Mouse (Mus musculus) embryonic facial prominence, embryonic 10.5 days (tissue): ENCODE data around the gene Armh2. TPM values are rescaled to one million over a fixed set of nuclear protein-coding genes. Genes with fewer than 3 reads are reported as not detected.
A peak's percentile ranks its signal among the peaks of the same experiment; 100 is the strongest.

Source experiments
- DNase-seq: peaks from one replicate; pipeline ENCODE4 v3.0.0-alpha.2; 2017; ENCODE audit warnings: low spot score
- H3K27ac ChIP-seq: fragments of 300-500 bp; sonication (generic); replicated peaks from 2 replicates; pipeline ENCODE4 v1.5.1; 2016; ENCODE audit warnings: mild to moderate bottlenecking
- H3K27me3 ChIP-seq: fragments of 300-500 bp; sonication (generic); replicated peaks from 2 replicates; pipeline ENCODE4 v1.6.1; 2016; ENCODE audit warnings: low read depth, mild to moderate bottlenecking; ENCODE audit not compliant: poor library complexity, severe bottlenecking
- H3K36me3 ChIP-seq: fragments of 300-500 bp; sonication (generic); replicated peaks from 2 replicates; pipeline ENCODE4 v1.6.1; 2016; ENCODE audit warnings: mild to moderate bottlenecking, moderate library complexity
- H3K4me1 ChIP-seq: fragments of 300-500 bp; sonication (generic); 2 replicates; pipeline ENCODE4 v1.6.1; 2016
- H3K4me3 ChIP-seq: fragments of 300-500 bp; sonication (generic); 2 replicates; pipeline ENCODE4 v1.5.1; 2016; ENCODE audit warnings: mild to moderate bottlenecking, moderate library complexity
- H3K9me3 ChIP-seq: fragments of 300-500 bp; sonication (generic); 2 replicates; pipeline ENCODE4 v1.6.1; 2016; ENCODE audit warnings: mild to moderate bottlenecking
- WGBS: fragments of 180-500 bp; shearing (Covaris S2); methylation state at CpG from one replicate; pipeline ENCODE4 v1.1.7; 2016; 5-methylcytosine and 5-hydroxymethylcytosine counted together
- polyA plus RNA-seq: library from polyadenylated mRNA; unstranded; fragments of >200 nt; fragmentation: Nextera tagmentation; extraction: Ambion mirVana; gene quantifications from 2 replicates; pipeline ENCODE4 v1.2.1, GENCODE M21; 2016

Gene Armh2
- 0.17 TPM in 1 of 2 replicates, not detected in the other for polyA plus RNA-seq

- WGBS = 91% methylated on average over 10 of the region's 10 CpGs
- H3K4me3 ChIP-seq = no peak within 1 kb of the TSS
- H3K9me3 ChIP-seq = no peaks in the 10 kb centered on the region
- H3K27me3 ChIP-seq = no peaks in the 10 kb centered on the region
- no peak within 1 kb of the TSS for H3K27ac ChIP-seq
- no peaks in the 10 kb centered on the region for H3K4me1 ChIP-seq
- H3K36me3 ChIP-seq = peaks cover 30% of the 10 kb centered on the region
- no peak for DNase-seq
Observed at GRCm38 (mm10) chr13:24741028-24741427, at the start of gene Armh2. Gene Armh2, plus strand, starts transcription at chr13:24741232.

DNA sequence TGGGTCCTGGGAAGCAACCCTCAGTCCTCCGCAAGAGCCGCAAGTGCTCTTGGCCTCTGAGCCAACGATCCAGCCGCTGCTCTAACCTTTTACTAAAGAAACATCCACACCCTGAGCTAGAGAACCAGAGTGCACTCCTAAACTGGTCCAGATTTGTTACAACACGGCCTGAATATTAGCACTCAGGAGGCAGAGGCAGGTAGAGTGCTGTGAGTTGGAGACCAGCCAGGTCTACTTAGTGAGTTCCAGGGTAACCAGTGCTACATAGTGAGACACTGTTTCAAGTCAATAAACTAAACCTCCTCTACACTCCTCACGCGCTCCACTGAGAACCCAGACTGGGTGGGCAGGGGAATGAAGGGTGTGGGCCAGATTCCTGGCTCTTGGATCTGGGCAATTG is 47.7 kb upstream of the Armh2 start:
- no peaks in the 10 kb centered on the region for H3K4me1 ChIP-seq
- no peaks in the 10 kb centered on the region for H3K36me3 ChIP-seq
- H3K27ac ChIP-seq = no peak overlapping the region
- no peaks in the 10 kb centered on the region for H3K27me3 ChIP-seq
- 93% methylated on average over 7 of the region's 7 CpGs for WGBS
- no peak for DNase-seq
- H3K9me3 ChIP-seq = no peaks in the 10 kb centered on the region
- H3K4me3 ChIP-seq = no peak overlapping the region

DNA sequence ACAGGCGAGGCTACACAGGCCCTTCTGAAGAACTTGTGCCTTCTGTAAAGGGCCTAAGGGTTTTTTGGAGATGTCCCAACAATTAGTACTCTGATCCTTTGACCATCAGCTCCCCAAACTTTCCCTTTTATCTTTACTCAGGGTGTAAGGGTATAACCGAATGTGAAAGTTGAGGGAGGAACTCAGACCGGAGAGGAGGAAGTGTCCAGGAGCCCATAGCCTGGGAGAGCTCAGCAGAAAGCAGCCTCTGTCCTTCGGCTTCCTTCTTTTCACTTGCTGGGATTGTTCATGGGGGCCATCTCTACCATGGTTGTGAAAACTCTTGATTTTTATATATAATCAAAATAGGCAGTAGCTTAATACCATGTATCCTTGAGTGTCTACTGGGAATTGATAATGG is 42.3 kb upstream of the Armh2 start:
- H3K27ac ChIP-seq = no peak overlapping the region
- no peak overlapping the region for H3K4me3 ChIP-seq
- H3K27me3 ChIP-seq = no peaks in the 10 kb centered on the region
- peaks cover 3% of the 10 kb centered on the region; the same call in 1 of the 2 replicates for H3K4me1 ChIP-seq
- DNase-seq = no peak
- no peaks in the 10 kb centered on the region for H3K9me3 ChIP-seq
- 90% methylated on average over 4 of the region's 4 CpGs for WGBS
- H3K36me3 ChIP-seq = no peaks in the 10 kb centered on the region

DNA sequence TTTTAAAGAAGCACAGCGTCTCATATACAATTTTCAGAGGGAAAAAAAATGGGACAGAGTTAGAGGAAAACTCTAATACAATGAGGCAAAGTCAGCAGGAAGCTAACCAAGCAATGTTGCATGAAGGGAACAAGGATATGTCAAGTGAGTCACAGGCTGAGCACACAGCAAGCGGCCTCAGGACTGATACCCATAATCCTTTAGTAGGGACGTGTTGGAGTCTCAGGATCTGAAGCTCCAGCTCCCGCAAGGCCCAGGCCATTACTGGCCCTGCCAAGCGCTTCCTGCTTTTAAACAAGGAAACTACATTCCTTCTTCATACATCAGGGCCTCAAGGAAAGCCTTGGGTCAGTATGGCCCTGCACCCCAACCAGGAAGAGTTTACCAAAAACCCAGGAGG is 38.9 kb upstream of the Armh2 start:
- H3K27me3 ChIP-seq = no peaks in the 10 kb centered on the region
- H3K4me3 ChIP-seq = no peak overlapping the region
- H3K27ac ChIP-seq = no peak overlapping the region
- no peaks in the 10 kb centered on the region for H3K9me3 ChIP-seq
- H3K4me1 ChIP-seq = peaks cover 3% of the 10 kb centered on the region; the same call in 1 of the 2 replicates
- no peaks in the 10 kb centered on the region for H3K36me3 ChIP-seq
- no peak for DNase-seq
- WGBS = 87% methylated on average over 5 of the region's 5 CpGs

DNA sequence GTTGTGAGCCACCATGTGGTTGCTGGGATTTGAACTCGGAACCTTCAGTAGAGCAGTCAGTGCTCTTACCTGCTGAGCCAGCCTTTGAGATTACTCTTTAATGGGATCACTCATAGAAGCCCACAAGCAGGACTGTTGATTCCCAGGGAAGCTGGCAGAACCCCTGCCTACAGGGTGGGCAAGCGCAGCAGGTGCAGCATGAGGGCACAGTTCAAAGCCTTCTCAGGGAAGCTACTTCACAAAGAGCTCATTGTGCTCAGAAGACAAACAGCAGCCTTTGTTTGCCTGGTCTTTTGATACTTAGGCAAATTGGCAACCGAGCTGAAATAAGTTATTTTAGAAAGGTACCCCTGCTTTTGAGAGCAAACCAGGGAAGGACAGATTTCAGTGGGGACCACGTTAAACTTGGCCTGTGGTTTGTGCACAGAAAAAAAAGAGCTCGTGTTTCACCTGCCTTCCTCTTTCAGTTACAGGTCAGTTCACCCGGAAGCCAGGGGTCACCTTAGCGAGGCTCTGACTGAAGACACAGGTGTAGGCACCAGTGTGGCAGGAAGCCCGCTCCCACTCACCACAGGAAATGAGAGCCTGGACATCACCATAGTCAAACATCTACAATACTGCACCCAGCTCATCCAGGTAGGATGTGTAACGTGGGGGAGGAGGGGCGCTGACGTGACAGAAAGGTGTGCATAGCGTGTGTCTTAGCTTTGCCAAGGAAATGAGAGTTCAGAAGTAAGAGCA is 31.2 kb upstream of the Armh2 start:
- Histone ChIP-seq H3K4me1 (peaks cover 11% of the 10 kb centered on the region), H3K36me3 (no peaks in the 10 kb centered on the region), H3K27ac (no peak overlapping the region), H3K4me3 (no peak overlapping the region), H3K9me3 (no peaks in the 10 kb centered on the region), H3K27me3 (peaks cover 7% of the 10 kb centered on the region; the same call in 1 of the 2 replicates)
- no peak for DNase-seq
- 66% methylated on average over 12 of the region's 12 CpGs for WGBS

DNA sequence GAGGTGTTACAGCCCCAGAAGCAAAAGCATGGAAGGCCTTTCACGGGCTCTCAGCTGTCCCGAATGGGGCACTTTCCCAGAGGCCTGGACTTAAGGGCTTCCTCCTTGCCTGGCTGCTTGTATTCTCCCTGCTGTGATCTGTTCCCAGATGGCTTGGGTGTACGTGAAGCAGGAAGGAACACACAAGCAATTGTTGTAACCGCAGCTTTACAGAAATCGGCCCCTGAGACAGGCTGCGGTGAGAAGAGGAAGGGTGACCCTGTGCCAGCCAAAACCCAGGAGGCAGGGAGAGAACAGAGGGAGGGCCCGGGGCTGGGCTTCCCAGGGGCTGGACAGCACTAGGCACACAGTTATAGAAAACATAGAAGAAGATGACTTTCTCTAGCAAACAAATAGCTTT is 30.1 kb upstream of the Armh2 start:
- no peak overlapping the region for H3K4me3 ChIP-seq
- peaks cover 7% of the 10 kb centered on the region; the same call in 1 of the 2 replicates for H3K27me3 ChIP-seq
- no peak for DNase-seq
- H3K4me1 ChIP-seq = peaks cover 13% of the 10 kb centered on the region
- H3K27ac ChIP-seq = 0 out of 2 replicates have a peak overlapping the region, but pooled peaks have one; percentile 30
- WGBS = 55% methylated on average over 7 of the region's 7 CpGs
- no peaks in the 10 kb centered on the region for H3K9me3 ChIP-seq
- H3K36me3 ChIP-seq = no peaks in the 10 kb centered on the region

DNA sequence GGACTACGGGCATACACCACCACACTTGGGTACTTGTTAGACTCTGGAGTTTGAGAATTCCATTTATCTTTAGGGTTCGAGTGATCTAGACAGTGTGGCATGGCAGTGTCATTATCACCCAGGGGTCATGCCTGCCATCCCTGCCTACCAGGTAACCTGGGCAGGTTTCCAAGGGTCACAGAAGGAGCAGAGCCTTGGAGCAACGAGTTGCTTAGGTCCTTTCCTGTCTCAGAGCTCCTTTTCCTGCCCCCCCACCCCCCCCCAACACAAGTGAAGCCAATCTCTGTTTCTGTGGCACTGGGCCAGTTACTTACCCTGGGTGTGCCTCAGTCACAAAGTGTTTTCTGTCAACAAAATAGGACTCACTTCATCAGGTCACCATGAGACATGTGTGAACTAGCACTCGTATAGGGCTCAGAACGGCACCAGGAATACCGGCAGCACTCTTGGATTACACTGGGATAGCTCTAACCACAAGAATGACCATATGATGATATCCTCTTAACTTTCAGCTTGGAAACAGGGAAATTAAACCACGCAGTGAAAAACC is 28.4 kb upstream of the Armh2 start:
- no peak for DNase-seq
- no peak overlapping the region for H3K4me3 ChIP-seq
- 89% methylated on average over 7 of the region's 7 CpGs for WGBS

DNA sequence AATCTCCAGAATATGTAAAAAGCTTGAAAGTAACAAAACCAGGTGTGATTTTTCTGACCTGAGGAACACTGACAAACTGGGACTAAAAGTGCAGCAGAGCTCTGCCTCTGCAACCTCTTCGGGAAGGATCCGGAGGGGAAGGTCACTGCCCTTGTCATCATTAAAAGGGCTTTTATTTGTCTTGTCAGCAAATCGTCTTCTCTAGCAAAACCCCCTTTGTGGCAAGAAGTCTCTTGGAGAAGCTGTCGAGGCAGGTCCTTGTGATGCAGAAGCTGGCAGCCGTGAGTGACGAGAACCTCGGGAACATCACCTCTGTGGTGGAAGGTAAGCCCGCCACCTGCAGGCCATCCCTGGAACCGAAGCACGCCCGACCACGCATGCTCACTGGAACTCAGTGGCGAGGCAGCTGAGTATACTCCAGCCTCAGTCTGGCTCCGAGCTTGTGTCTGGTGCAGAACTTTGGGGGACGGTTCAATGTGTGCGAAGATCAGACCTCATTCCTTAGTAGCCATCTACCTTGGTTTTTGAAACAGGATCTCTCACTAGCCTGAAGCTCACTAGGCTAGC is 27.5 kb upstream of the Armh2 start:
- no peaks in the 10 kb centered on the region for H3K36me3 ChIP-seq
- peak; percentile 89 for DNase-seq
- H3K4me1 ChIP-seq = peaks cover 13% of the 10 kb centered on the region
- H3K27me3 ChIP-seq = peaks cover 7% of the 10 kb centered on the region; the same call in 1 of the 2 replicates
- peak overlapping the region; percentile 67; the same call in 1 of the 2 replicates for H3K27ac ChIP-seq
- peak overlapping the region; percentile 39 for H3K4me3 ChIP-seq
- no peaks in the 10 kb centered on the region for H3K9me3 ChIP-seq
- 8% methylated on average over 16 of the region's 16 CpGs for WGBS

More for the DNA sequence above, 28.4 kb upstream of the Armh2 start:
- Histone ChIP-seq H3K27me3 (peaks cover 7% of the 10 kb centered on the region; the same call in 1 of the 2 replicates), H3K9me3 (no peaks in the 10 kb centered on the region), H3K27ac (no peak overlapping the region), H3K36me3 (no peaks in the 10 kb centered on the region), H3K4me1 (peaks cover 13% of the 10 kb centered on the region)

DNA sequence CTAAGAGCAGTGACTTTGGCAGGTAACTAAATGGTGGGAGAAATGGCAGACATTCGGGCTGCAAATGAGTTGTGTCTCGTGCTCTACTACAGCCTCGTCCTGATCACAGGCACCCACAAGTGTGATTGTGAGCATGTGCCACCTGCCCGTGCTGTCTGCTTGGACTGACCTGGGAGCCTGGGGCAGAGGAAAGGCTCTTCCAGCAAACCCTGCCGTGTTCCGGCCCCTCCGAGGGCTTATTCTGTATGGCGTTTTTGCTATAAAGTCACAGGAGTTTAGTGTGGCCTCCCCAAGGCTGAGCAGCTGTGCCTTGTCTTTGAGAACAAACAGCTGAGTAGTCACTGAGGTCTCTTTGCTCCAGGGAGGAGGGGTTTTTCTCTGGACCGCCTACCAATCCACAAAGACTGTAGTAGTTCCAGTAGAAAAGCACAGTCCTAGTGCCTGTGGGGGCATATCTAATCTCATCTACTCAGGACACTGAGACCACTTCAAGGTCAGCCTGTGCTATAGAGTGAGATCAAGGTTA is 26.6 kb upstream of the Armh2 start:
- Histone ChIP-seq H3K9me3 (no peaks in the 10 kb centered on the region), H3K4me3 (no peak overlapping the region), H3K4me1 (peaks cover 13% of the 10 kb centered on the region), H3K36me3 (no peaks in the 10 kb centered on the region), H3K27me3 (peaks cover 7% of the 10 kb centered on the region; the same call in 1 of the 2 replicates), H3K27ac (no peak overlapping the region)
- WGBS = 78% methylated on average over 9 of the region's 9 CpGs
- DNase-seq = no peak

DNA sequence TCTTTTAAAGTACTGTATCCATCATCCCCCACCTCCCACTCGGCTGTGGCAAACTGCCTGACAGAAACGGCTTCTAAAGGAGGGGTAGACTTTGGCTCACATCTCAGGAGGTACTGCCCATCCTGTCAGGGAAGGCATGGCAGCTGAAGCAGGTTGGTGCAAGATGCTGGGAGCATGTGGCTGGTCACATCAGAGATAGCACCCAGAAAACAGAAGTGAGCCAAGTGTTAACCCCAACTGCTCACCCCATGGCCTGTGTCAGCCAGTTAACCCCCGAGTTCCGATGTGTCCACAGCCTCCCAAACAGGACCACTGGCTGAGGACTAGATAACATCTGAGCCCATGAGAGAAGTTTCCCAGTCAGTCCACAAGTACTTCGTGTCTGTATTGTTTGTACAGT is 25.4 kb upstream of the Armh2 start:
- Histone ChIP-seq H3K27ac (no peak overlapping the region), H3K27me3 (peaks cover 7% of the 10 kb centered on the region; the same call in 1 of the 2 replicates), H3K9me3 (no peaks in the 10 kb centered on the region), H3K4me3 (no peak overlapping the region), H3K4me1 (peaks cover 10% of the 10 kb centered on the region), H3K36me3 (no peaks in the 10 kb centered on the region)
- DNase-seq = no peak
- WGBS = 64% methylated on average over 5 of the region's 5 CpGs

DNA sequence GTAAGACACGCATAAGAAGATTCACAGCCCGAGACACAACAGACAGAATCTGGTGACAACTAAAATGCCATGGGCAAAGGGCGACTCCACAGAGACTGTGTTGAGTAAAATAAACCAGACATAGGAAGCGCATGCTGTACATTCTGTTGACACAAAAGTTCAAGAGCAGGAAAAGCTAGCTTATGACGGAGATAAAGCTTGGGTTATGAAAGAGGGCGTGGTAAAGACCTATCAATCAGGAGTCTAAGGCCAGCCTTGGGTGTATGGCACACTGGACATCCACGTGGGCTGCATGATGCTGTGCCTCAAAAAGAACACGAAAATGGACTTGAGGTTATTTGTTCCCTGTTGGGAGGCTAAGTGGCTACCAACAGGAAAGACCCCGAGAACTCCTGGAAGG is 24.6 kb upstream of the Armh2 start:
- 89% methylated on average over 9 of the region's 9 CpGs for WGBS
- no peak overlapping the region for H3K27ac ChIP-seq
- peaks cover 6% of the 10 kb centered on the region; the same call in 1 of the 2 replicates for H3K4me1 ChIP-seq

GRCm38 (mm10) chr13:24717677-24718076 is 23.4 kb upstream of the Armh2 start:
- no peak overlapping the region for H3K27ac ChIP-seq
- peaks cover 6% of the 10 kb centered on the region; the same call in 1 of the 2 replicates for H3K4me1 ChIP-seq
- H3K27me3 ChIP-seq = peaks cover 5% of the 10 kb centered on the region; the same call in 1 of the 2 replicates
- no peak for DNase-seq
- 77% methylated on average over 7 of the region's 7 CpGs for WGBS
- H3K36me3 ChIP-seq = no peaks in the 10 kb centered on the region
- no peak overlapping the region for H3K4me3 ChIP-seq
- H3K9me3 ChIP-seq = no peaks in the 10 kb centered on the region

More for the DNA sequence above, 24.6 kb upstream of the Armh2 start:
- Histone ChIP-seq H3K36me3 (no peaks in the 10 kb centered on the region), H3K27me3 (peaks cover 7% of the 10 kb centered on the region; the same call in 1 of the 2 replicates), H3K4me3 (no peak overlapping the region), H3K9me3 (no peaks in the 10 kb centered on the region)
- DNase-seq = no peak
